Mouse (Mus musculus): Measurements from ENCODE around the gene Qprt. TPM values are rescaled to one million over a fixed set of nuclear protein-coding genes. Genes with fewer than 3 reads are reported as not detected.

Qprt gene
- polyA plus RNA-seq, 1 experiment from 2014 or later = 0.22 TPM

GRCm38 (mm10) chr7:127084794-127085193, 37.2 kb downstream of the Qprt start:
- Histone ChIP-seq H3K9ac (no peak overlapping the region), H3K27me3 (ENCODE audit: insufficient read depth, low read length) (no peaks in the 10 kb centered on the region), H3K4me2 (no peak overlapping the region), H3K27ac (ENCODE audit: low read depth) (no peak overlapping the region), H3K4me3 (ENCODE audit: low read depth, low read length) (no peak overlapping the region), H3K4me1 (ENCODE audit: insufficient read depth) (no peaks in the 10 kb centered on the region), H3K36me3 (ENCODE audit: insufficient read depth) (no peaks in the 10 kb centered on the region), H3K9me3 (ENCODE audit: low read depth, low read length) (no peaks in the 10 kb centered on the region)
- ATAC-seq (ENCODE audit: insufficient read depth) (no peak), DNase-seq (no peak)
- 64% methylated on average over 2 of the region's 2 CpGs for WGBS
- no peak for TF ChIP-seq CTCF (IDR thresholded peaks at IDR 0.05; ENCODE audit: low read depth)

GRCm38 (mm10) chr7:127083689-127084088, 38.3 kb downstream of the Qprt start:
- no peaks in the 10 kb centered on the region for H3K36me3 ChIP-seq (ENCODE audit: insufficient read depth)
- no peak overlapping the region for H3K27ac ChIP-seq (ENCODE audit: low read depth)
- ATAC-seq (ENCODE audit: insufficient read depth) (no peak), DNase-seq (no peak)
- no peak overlapping the region for H3K4me3 ChIP-seq (ENCODE audit: low read depth, low read length)
- no peaks in the 10 kb centered on the region for H3K27me3 ChIP-seq (ENCODE audit: insufficient read depth, low read length)
- H3K4me1 ChIP-seq (ENCODE audit: insufficient read depth) = no peaks in the 10 kb centered on the region
- H3K9me3 ChIP-seq (ENCODE audit: low read depth, low read length) = no peaks in the 10 kb centered on the region
- no peak overlapping the region for H3K9ac ChIP-seq
- H3K4me2 ChIP-seq = no peak overlapping the region
- WGBS = 63% methylated on average over 4 of the region's 4 CpGs
- TF ChIP-seq CTCF (IDR thresholded peaks at IDR 0.05; ENCODE audit: low read depth) = no peak

GRCm38 (mm10) chr7:127082995-127083394, 39.0 kb downstream of the Qprt start:
- no peak for TF ChIP-seq CTCF (IDR thresholded peaks at IDR 0.05; ENCODE audit: low read depth)
- WGBS = 51% methylated on average over 2 of the region's 2 CpGs
- Histone ChIP-seq H3K4me1 (ENCODE audit: insufficient read depth) (no peaks in the 10 kb centered on the region), H3K27me3 (ENCODE audit: insufficient read depth, low read length) (no peaks in the 10 kb centered on the region), H3K9me3 (ENCODE audit: low read depth, low read length) (no peaks in the 10 kb centered on the region), H3K4me2 (no peak overlapping the region), H3K36me3 (ENCODE audit: insufficient read depth) (no peaks in the 10 kb centered on the region), H3K9ac (no peak overlapping the region), H3K27ac (ENCODE audit: low read depth) (no peak overlapping the region), H3K4me3 (ENCODE audit: low read depth, low read length) (no peak overlapping the region)
- DNase-seq (no peak), ATAC-seq (ENCODE audit: insufficient read depth) (no peak)

GRCm38 (mm10) chr7:127082271-127082670, 39.8 kb downstream of the Qprt start:
- Histone ChIP-seq H3K27me3 (ENCODE audit: insufficient read depth, low read length) (no peaks in the 10 kb centered on the region), H3K9ac (no peak overlapping the region), H3K4me3 (ENCODE audit: low read depth, low read length) (no peak overlapping the region), H3K27ac (ENCODE audit: low read depth) (no peak overlapping the region), H3K36me3 (ENCODE audit: insufficient read depth) (no peaks in the 10 kb centered on the region), H3K4me1 (ENCODE audit: insufficient read depth) (no peaks in the 10 kb centered on the region), H3K9me3 (ENCODE audit: low read depth, low read length) (no peaks in the 10 kb centered on the region), H3K4me2 (no peak overlapping the region)
- TF ChIP-seq CTCF (IDR thresholded peaks at IDR 0.05; ENCODE audit: low read depth) = no peak
- WGBS = 75% methylated on average over 8 of the region's 8 CpGs
- DNase-seq (no peak), ATAC-seq (ENCODE audit: insufficient read depth) (no peak)

- ATAC-seq (ENCODE audit: insufficient read depth) = no peak
- Histone ChIP-seq H3K27ac (ENCODE audit: low read depth) (no peak overlapping the region), H3K27me3 (ENCODE audit: insufficient read depth, low read length) (no peaks in the 10 kb centered on the region), H3K36me3 (ENCODE audit: insufficient read depth) (no peaks in the 10 kb centered on the region), H3K9ac (no peak overlapping the region), H3K4me1 (ENCODE audit: insufficient read depth) (no peaks in the 10 kb centered on the region), H3K4me2 (no peak overlapping the region), H3K9me3 (ENCODE audit: low read depth, low read length) (no peaks in the 10 kb centered on the region), H3K4me3 (ENCODE audit: low read depth, low read length) (no peak overlapping the region)
- WGBS = 52% methylated on average over 3 of the region's 3 CpGs
- no peak for TF ChIP-seq CTCF (IDR thresholded peaks at IDR 0.05; ENCODE audit: low read depth)
- DNase-seq = no peak
Observed at GRCm38 (mm10) chr7:127080045-127080444, 42.0 kb downstream of the Qprt start.

- H3K9me3 ChIP-seq (ENCODE audit: low read depth, low read length) = no peaks in the 10 kb centered on the region
- ATAC-seq (ENCODE audit: insufficient read depth) (no peak), DNase-seq (no peak)
- no peak overlapping the region for H3K27ac ChIP-seq (ENCODE audit: low read depth)
- H3K4me1 ChIP-seq (ENCODE audit: insufficient read depth) = no peaks in the 10 kb centered on the region
- H3K36me3 ChIP-seq (ENCODE audit: insufficient read depth) = no peaks in the 10 kb centered on the region
- no peak overlapping the region for H3K9ac ChIP-seq
- no peaks in the 10 kb centered on the region for H3K27me3 ChIP-seq (ENCODE audit: insufficient read depth, low read length)
- no peak for TF ChIP-seq CTCF (IDR thresholded peaks at IDR 0.05; ENCODE audit: low read depth)
- 78% methylated on average over 3 of the region's 3 CpGs for WGBS
- H3K4me3 ChIP-seq (ENCODE audit: low read depth, low read length) = no peak overlapping the region
- no peak overlapping the region for H3K4me2 ChIP-seq
Observed at GRCm38 (mm10) chr7:127077692-127078091, 44.3 kb downstream of the Qprt start.

- WGBS = 78% methylated on average over 5 of the region's 5 CpGs
- no peaks in the 10 kb centered on the region for H3K36me3 ChIP-seq (ENCODE audit: insufficient read depth)
- no peak overlapping the region for H3K9ac ChIP-seq
- H3K27me3 ChIP-seq (ENCODE audit: insufficient read depth, low read length) = no peaks in the 10 kb centered on the region
- H3K9me3 ChIP-seq (ENCODE audit: low read depth, low read length) = no peaks in the 10 kb centered on the region
- H3K27ac ChIP-seq (ENCODE audit: low read depth) = no peak overlapping the region
- DNase-seq (no peak), ATAC-seq (ENCODE audit: insufficient read depth) (no peak)
- no peak overlapping the region for H3K4me2 ChIP-seq
- TF ChIP-seq CTCF (IDR thresholded peaks at IDR 0.05; ENCODE audit: low read depth) = no peak
- no peak overlapping the region for H3K4me3 ChIP-seq (ENCODE audit: low read depth, low read length)
- no peaks in the 10 kb centered on the region for H3K4me1 ChIP-seq (ENCODE audit: insufficient read depth)
Observed at GRCm38 (mm10) chr7:127076188-127076587, 45.8 kb downstream of the Qprt start.

- DNase-seq (peak; percentile 52), ATAC-seq (ENCODE audit: insufficient read depth) (no peak)
- Histone ChIP-seq H3K36me3 (ENCODE audit: insufficient read depth) (no peaks in the 10 kb centered on the region), H3K27me3 (ENCODE audit: insufficient read depth, low read length) (no peaks in the 10 kb centered on the region), H3K9ac (no peak overlapping the region), H3K9me3 (ENCODE audit: low read depth, low read length) (no peaks in the 10 kb centered on the region), H3K4me2 (no peak overlapping the region), H3K4me1 (ENCODE audit: insufficient read depth) (no peaks in the 10 kb centered on the region), H3K4me3 (ENCODE audit: low read depth, low read length) (no peak overlapping the region), H3K27ac (ENCODE audit: low read depth) (no peak overlapping the region)
- 83% methylated on average over 4 of the region's 4 CpGs for WGBS
- no peak for TF ChIP-seq CTCF (IDR thresholded peaks at IDR 0.05; ENCODE audit: low read depth)
Observed at GRCm38 (mm10) chr7:127073221-127073620, 48.8 kb downstream of the Qprt start.

Measured in lung, embryonic 14.5 days (tissue).